Mouse (Mus musculus) splenic B cell, adult 2 months (primary cell): ENCODE data around the gene Olfr26.
"Not testable (repeated sequence)": the region's sequence is repeated elsewhere in the genome, so short reads cannot be mapped to it uniquely, and the experiment has no call there.

ENCODE experiments used
- DNase-seq: peaks from one replicate; pipeline ENCODE4 v3.0.0-alpha.2; 2011; ENCODE audit warnings: low read depth, low spot score
- H3K27me3 ChIP-seq: 2 replicates; pipeline ENCODE4 v1.6.1; 2012; ENCODE audit warnings: mild to moderate bottlenecking, low read length, moderate library complexity, mixed read lengths; ENCODE audit not compliant: control insufficient read depth, poor library complexity, insufficient read depth, severe bottlenecking
- H3K36me3 ChIP-seq: 2 replicates; pipeline ENCODE4 v1.6.1; 2012; ENCODE audit warnings: mild to moderate bottlenecking, low read length, moderate library complexity, mixed read lengths; ENCODE audit not compliant: control insufficient read depth, poor library complexity, insufficient read depth, severe bottlenecking

Gene Olfr26

DNA sequence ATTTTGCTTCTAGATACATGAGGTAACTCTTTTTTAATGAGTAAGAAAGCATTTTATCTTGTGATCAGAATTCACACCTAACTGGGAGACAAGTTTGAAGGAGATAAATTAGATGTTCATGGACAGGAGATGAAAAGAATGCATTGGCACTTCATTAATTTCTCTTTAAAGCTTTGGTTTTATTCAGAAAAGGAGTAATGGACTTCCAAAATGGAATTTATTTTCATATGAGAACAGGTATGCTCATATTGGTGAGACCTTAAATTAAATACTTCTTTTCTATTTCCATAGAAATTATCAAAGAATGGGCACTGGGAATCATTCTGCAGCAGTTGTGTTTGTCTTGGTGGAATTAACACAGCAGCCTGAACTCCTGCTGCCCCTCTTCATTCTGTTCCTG lies at the start of gene Olfr26:
TSS of gene Olfr26 (plus strand) at position 301 of the 400 bp plus-strand sequence.
- no peak for DNase-seq
- H3K27me3 ChIP-seq, result no peaks in the 10 kb centered on the region
- no peaks in the 10 kb centered on the region for H3K36me3 ChIP-seq

DNA sequence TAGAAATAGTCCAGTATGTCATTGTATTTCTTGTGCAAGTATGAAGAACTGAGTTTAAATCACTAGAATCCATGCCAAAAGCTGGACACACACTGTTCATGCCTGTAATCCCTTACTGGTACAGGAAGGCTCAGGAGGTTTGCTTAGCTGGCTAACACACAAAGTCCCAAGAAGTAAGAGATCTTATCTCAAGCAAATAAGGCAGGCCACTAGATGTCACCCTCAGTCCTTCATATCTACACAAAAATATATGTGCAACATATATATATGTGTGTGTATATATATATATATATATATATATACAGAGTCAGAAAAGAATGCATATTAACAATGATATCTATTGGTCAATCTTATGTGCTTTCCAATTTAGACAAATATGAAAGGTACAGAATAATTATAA lies 49.2 kb upstream of the Olfr26 start:
- Histone ChIP-seq H3K27me3 (no peaks in the 10 kb centered on the region), H3K36me3 (no peaks in the 10 kb centered on the region)
- no peak for DNase-seq

DNA sequence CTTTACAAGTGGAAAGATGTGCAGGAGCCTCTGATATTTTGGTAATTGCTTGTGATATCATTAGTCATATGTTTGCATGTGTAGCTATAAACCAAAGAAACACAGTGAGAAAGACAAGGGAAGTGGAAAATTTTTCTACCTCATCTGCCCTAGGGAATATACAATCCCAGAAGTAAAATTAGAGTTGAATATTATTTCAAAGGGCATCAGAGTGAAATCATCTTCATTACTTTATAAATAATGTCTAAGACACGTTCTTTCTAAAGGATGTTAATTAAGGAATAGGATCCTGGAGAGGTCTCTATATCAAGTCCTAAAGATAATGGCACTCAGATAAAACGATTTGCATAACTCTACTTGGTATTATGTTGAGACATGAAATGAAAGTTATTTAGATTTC lies 40.5 kb upstream of the Olfr26 start, which contains the start of gene Olfr922:
TSS of gene Olfr922 (plus strand) at position 301 of the 400 bp plus-strand sequence.
- Histone ChIP-seq H3K36me3 (no peaks in the 10 kb centered on the region), H3K27me3 (no peaks in the 10 kb centered on the region)
- DNase-seq, result no peak

DNA sequence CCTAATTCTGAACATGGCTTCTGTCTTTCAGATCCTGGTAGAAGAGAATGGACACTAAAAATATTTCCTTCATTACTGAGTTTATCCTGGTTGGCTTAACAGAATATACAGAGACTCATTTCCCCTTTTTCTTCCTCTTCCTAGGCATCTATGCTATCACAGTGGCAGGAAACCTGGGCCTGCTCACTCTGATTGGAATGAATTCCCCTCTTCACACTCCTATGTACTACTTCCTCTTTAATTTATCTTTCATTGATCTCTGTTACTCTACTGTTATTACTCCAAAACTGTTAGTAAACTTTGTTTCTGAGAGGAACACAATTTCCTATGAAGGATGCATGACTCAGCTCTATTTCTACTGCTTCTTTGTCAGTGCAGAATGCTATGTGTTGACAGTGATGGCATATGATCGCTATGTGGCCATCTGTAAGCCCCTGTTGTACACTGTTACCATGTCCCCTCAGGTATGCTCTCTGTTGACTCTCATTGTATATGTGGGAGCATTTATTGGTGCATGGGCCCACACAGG lies 39.3 kb upstream of the Olfr26 start:
- no peak for DNase-seq
- Histone ChIP-seq H3K27me3 (no peaks in the 10 kb centered on the region), H3K36me3 (no peaks in the 10 kb centered on the region)

DNA sequence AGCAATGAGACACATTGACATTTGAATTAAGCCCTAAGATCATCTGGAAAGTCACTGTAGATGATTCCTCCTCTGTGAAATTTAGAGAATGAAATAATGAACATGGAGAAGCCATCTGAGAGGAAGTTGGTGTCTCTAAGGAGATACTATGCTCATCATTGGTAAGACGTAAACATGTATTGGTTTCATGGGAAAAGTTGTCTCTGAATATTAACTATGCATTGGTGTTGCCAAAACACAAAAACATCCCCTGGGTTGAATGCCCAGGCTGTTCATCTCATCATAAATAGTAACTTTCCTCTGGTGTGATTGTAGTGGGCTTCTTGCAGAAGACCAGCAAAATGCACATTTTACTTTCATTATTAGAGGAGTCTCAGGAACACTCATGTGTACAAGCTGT lies 28.6 kb upstream of the Olfr26 start, which contains the start of gene Olfr923:
TSS of gene Olfr923 (plus strand) at position 301 of the 400 bp plus-strand sequence.
- Histone ChIP-seq H3K36me3 (no peaks in the 10 kb centered on the region), H3K27me3 (no peaks in the 10 kb centered on the region)
- DNase-seq, result no peak

DNA sequence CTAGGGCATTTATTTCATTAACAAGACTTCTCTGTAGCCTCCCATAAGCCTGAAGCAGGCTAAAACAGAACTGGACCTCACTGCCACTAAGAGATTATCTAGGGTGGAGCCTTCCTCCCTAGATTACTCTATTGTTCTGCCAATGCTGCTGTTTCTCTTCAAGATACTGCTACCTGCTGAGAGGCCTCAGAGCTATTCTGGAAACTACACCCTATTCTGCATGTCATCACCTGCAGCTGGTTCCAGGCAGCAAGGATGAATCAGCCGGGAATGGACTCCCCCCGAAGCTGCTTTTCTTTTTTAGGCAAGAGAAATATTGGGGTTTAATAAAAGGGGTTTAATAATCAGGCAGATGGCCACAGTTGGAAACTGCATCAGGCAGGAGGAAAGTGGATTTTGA lies 21.8 kb upstream of the Olfr26 start:
- DNase-seq, result no peak
- no peaks in the 10 kb centered on the region for H3K27me3 ChIP-seq
- no peaks in the 10 kb centered on the region for H3K36me3 ChIP-seq

DNA sequence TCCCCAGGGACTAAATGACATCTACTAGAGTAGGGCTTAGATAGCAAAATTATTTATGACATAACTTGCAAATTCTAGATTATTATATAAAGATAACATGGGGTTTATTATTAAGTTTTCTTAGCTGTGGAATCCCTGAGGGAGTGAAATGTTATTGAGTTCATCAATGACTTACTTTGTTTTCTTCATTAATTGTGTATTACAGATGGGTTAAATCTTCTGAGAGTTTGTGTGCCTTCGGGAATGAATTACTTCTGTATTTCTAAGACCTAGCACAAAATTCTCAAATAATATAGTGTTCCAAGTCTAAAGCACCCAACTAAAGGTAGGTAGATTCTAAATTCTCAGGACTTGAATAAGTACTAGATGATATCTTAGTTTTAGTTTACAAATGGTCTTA lies 10.7 kb upstream of the Olfr26 start, which contains the start of gene Olfr924:
TSS of gene Olfr924 (plus strand) at position 301 of the 400 bp plus-strand sequence.
- H3K36me3 ChIP-seq, result no peaks in the 10 kb centered on the region
- H3K27me3 ChIP-seq, result no peaks in the 10 kb centered on the region
- DNase-seq, result no peak

DNA sequence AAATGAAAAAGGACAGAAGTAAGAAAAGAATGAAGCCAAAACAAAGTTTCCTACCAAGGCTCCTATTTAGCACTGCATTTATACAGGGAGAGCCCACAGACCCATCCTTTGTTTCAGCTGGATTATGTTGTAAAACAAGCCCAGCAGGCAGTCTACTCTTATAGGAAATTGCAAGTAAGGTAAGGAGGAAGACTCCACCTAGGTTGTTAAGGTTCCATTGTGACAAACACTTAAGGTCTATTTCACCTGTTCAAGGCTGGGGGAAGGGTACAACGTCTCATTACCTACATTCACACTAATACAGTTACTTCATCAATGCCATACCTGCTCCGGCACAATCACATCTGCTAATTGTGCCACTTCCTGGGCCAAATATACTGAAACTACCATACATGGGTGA lies 20.0 kb downstream of the Olfr26 start:
- H3K36me3 ChIP-seq, H3K27me3 ChIP-seq, DNase-seq: not testable (repeated sequence)

DNA sequence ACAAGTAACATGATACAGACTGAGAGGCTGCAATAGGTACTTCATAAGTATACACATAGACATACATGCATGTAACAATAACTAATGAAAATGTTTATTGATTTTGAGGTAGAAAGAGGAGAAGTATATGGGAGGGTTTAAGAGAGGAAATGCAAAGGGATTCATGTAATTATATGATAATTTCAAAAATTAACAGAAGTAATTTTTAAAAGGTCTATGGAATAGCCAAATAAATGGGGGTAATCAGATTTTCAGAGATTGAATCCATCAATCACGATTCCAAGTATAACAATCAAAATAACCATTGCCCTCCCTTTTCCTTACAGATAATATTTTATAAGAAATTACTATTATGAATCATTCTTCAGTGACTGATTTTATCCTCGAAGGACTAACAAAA lies 22.0 kb downstream of the Olfr26 start, which contains the start of gene Olfr926:
TSS of gene Olfr926 (plus strand) at position 301 of the 400 bp plus-strand sequence.
- no peaks in the 10 kb centered on the region for H3K27me3 ChIP-seq
- DNase-seq, result no peak
- H3K36me3 ChIP-seq, result no peaks in the 10 kb centered on the region
